Mouse (Mus musculus) liver, embryonic 11.5 days (tissue): Measurements from ENCODE around the gene Olfr559. TPM values are rescaled to one million over a fixed set of nuclear protein-coding genes. Genes with fewer than 3 reads are reported as not detected.

ENCODE experiments used
- ATAC-seq: fragments of 200-750 bp; cut with Nextera tagmentation; replicated peaks from 2 replicates; pipeline ENCODE4 v1.8.0; 2017; ENCODE audit warnings: moderate number of reproducible peaks, mild to moderate bottlenecking, moderate TSS enrichment, moderate library complexity; ENCODE audit not compliant: low FRiP score
- DNase-seq: peaks from one replicate; pipeline ENCODE4 v3.0.0-alpha.2; 2017; ENCODE audit warnings: low spot score
- H3K27ac ChIP-seq: fragments of 300-500 bp; sonication (generic); 2 replicates; pipeline ENCODE4 v1.5.1; 2014; ENCODE audit warnings: mild to moderate bottlenecking, low read depth, low read length, control low read depth
- H3K27me3 ChIP-seq: fragments of 300-500 bp; sonication (generic); replicated peaks from 2 replicates; pipeline ENCODE4 v1.6.1; 2014; ENCODE audit warnings: low read length, mixed read lengths; ENCODE audit not compliant: control insufficient read depth, insufficient read depth
- H3K36me3 ChIP-seq: fragments of 300-500 bp; sonication (generic); 2 replicates; pipeline ENCODE4 v1.6.1; 2014; ENCODE audit warnings: mild to moderate bottlenecking, low read length, moderate library complexity, mixed read lengths; ENCODE audit not compliant: control insufficient read depth, insufficient read depth
- H3K4me1 ChIP-seq: fragments of 300-500 bp; sonication (generic); replicated peaks from 2 replicates; pipeline ENCODE4 v1.6.1; 2014; ENCODE audit warnings: low read length, mixed read lengths; ENCODE audit not compliant: control insufficient read depth, insufficient read depth
- H3K4me2 ChIP-seq: fragments of 300-500 bp; sonication (generic); 2 replicates; pipeline ENCODE4 v1.6.1; 2014; ENCODE audit warnings: mild to moderate bottlenecking, control low read depth, moderate library complexity
- H3K4me3 ChIP-seq: fragments of 300-500 bp; sonication (generic); 2 replicates; pipeline ENCODE4 v1.5.1; 2014; ENCODE audit warnings: low read depth, low read length, control low read depth
- H3K9ac ChIP-seq: fragments of 300-500 bp; sonication (generic); 2 replicates; pipeline ENCODE4 v1.6.1; 2014; ENCODE audit warnings: low read depth, low read length, control low read depth
- H3K9me3 ChIP-seq: fragments of 300-500 bp; sonication (generic); 2 replicates; pipeline ENCODE4 v1.6.1; 2016; ENCODE audit warnings: low read length, inconsistent platforms, mixed read lengths; ENCODE audit not compliant: control insufficient read depth
- WGBS: fragments of 180-500 bp; shearing (Covaris S2); extraction: QIAGEN DNeasy Blood & Tissue Kit; methylation state at CpG from one replicate; pipeline ENCODE4 v1.1.7; 2014; 5-methylcytosine and 5-hydroxymethylcytosine counted together
- polyA plus RNA-seq: library from polyadenylated mRNA; unstranded; fragments of >200 nt; fragmentation: Nextera tagmentation; extraction: Ambion mirVana; gene quantifications from 2 replicates; pipeline ENCODE4 v1.2.1, GENCODE M21; 2014

The Olfr559 gene
- polyA plus RNA-seq, 1 experiment from 2014 or later, result not detected

- ATAC-seq (0 out of 2 replicates have a peak, but pooled peaks have one; percentile 7), DNase-seq (no peak)
- H3K4me2 ChIP-seq, result no peak within 1 kb of the TSS
- H3K9me3 ChIP-seq, result no peaks in the 10 kb centered on the region
- no peaks in the 10 kb centered on the region for H3K36me3 ChIP-seq
- H3K4me1 ChIP-seq, result no peaks in the 10 kb centered on the region
- H3K9ac ChIP-seq, result no peak within 1 kb of the TSS
- no peak within 1 kb of the TSS for H3K4me3 ChIP-seq
- no peaks in the 10 kb centered on the region for H3K27me3 ChIP-seq
- H3K27ac ChIP-seq, result no peak within 1 kb of the TSS
- 71% methylated on average over 5 of the region's 5 CpGs for whole genome bisulfite sequencing
These were observed 31.7 kb downstream of the Olfr559 start, which contains the start of gene Olfr557 for GRCm38 (mm10) chr7:102695358-102696125. Olfr557 (plus strand) TSS chr7:102695910.

- under 1% methylated on average over 39 of the region's 40 CpGs for WGBS
- peak; percentile 82 for DNase-seq
These were observed 40.3 kb downstream of the Olfr559 start, which contains the start of gene Trim68 for GRCm38 (mm10) chr7:102686944-102687501. Trim68 (minus strand) TSS chr7:102687327.

GRCm38 (mm10) chr7:102681916-102682315 is 45.4 kb downstream of the Olfr559 start:
- no peaks in the 10 kb centered on the region for H3K27me3 ChIP-seq
- no peak overlapping the region for H3K4me3 ChIP-seq
- H3K36me3 ChIP-seq, result no peaks in the 10 kb centered on the region
- no peak for DNase-seq
- H3K27ac ChIP-seq, result no peak overlapping the region
- ATAC-seq, result no peak
- no peak overlapping the region for H3K4me2 ChIP-seq
- no peaks in the 10 kb centered on the region for H3K9me3 ChIP-seq
- H3K9ac ChIP-seq, result no peak overlapping the region
- no peaks in the 10 kb centered on the region for H3K4me1 ChIP-seq
- WGBS, result 79% methylated on average over 1 of the region's 1 CpGs

More at GRCm38 (mm10) chr7:102686944-102687501, 40.3 kb downstream of the Olfr559 start, which contains the start of gene Trim68:
- no peak within 1 kb of the TSS for H3K27ac ChIP-seq
- no peaks in the 10 kb centered on the region for H3K4me1 ChIP-seq
- H3K9ac ChIP-seq, result peak within 1 kb of the TSS; percentile 71
- ATAC-seq, result peak; percentile 99
- H3K9me3 ChIP-seq, result no peaks in the 10 kb centered on the region
- H3K4me3 ChIP-seq, result peak within 1 kb of the TSS; percentile 63
- H3K27me3 ChIP-seq, result no peaks in the 10 kb centered on the region
- H3K36me3 ChIP-seq, result no peaks in the 10 kb centered on the region
- H3K4me2 ChIP-seq, result peak within 1 kb of the TSS; percentile 80

GRCm38 (mm10) chr7:102676225-102676624 is 51.1 kb downstream of the Olfr559 start:
- Histone ChIP-seq H3K27ac (no peak overlapping the region), H3K36me3 (no peaks in the 10 kb centered on the region), H3K4me2 (no peak overlapping the region), H3K4me3 (no peak overlapping the region), H3K4me1 (no peaks in the 10 kb centered on the region), H3K9me3 (no peaks in the 10 kb centered on the region), H3K9ac (no peak overlapping the region), H3K27me3 (no peaks in the 10 kb centered on the region)
- no peak for ATAC-seq
- 83% methylated on average over 2 of the region's 2 CpGs for WGBS
- no peak for DNase-seq

Other genes with a start within 250 kb of the Olfr559 start
- 0.40 and 0.47 TPM in 2 replicates for gene Olfr543, start 245.8 kb downstream of the Olfr559 start, polyA plus RNA-seq
- 0.05 and 0.12 TPM in 2 replicates for gene Olfr544, start 239.2 kb downstream of the Olfr559 start, polyA plus RNA-seq
- gene Olfr545, start 227.9 kb downstream of the Olfr559 start, polyA plus RNA-seq, result 0.04 and 0.10 TPM in 2 replicates
- gene Olfr547, start 192.7 kb downstream of the Olfr559 start, polyA plus RNA-seq, result not detected in 2 replicates
- gene Olfr548-ps1, start 186.6 kb downstream of the Olfr559 start, polyA plus RNA-seq, result not detected in 2 replicates
- not detected in 2 replicates for gene Olfr549, start 177.6 kb downstream of the Olfr559 start, polyA plus RNA-seq
- gene Trim21, start 162.0 kb downstream of the Olfr559 start, polyA plus RNA-seq, result 0.88 and 1.3 TPM in 2 replicates
- gene Olfr550, start 156.0 kb downstream of the Olfr559 start, polyA plus RNA-seq, result not detected in 2 replicates
- not detected in 2 replicates for gene Olfr551, start 135.6 kb downstream of the Olfr559 start, polyA plus RNA-seq
- gene Olfr552, start 129.7 kb downstream of the Olfr559 start, polyA plus RNA-seq, result not detected in 2 replicates
- gene Olfr553, start 109.3 kb downstream of the Olfr559 start, polyA plus RNA-seq, result not detected in 2 replicates
- gene Olfr554, start 89.1 kb downstream of the Olfr559 start, polyA plus RNA-seq, result not detected in 2 replicates
- not detected in 2 replicates for gene Olfr555, start 68.7 kb downstream of the Olfr559 start, polyA plus RNA-seq
- gene Olfr556, start 62.6 kb downstream of the Olfr559 start, polyA plus RNA-seq, result not detected in 2 replicates
- 5.1 and 6.8 TPM in 2 replicates for gene Trim68, start 40.2 kb downstream of the Olfr559 start, polyA plus RNA-seq
- gene Olfr557, start 31.6 kb downstream of the Olfr559 start, polyA plus RNA-seq, result not detected in 2 replicates
- not detected in 2 replicates for gene Olfr558, start 25.3 kb downstream of the Olfr559 start, polyA plus RNA-seq
- not detected in 2 replicates for gene Olfr33, start 8.4 kb downstream of the Olfr559 start, polyA plus RNA-seq
- gene Olfr560, start 31.9 kb upstream of the Olfr559 start, polyA plus RNA-seq, result not detected in 2 replicates
- gene Olfr78, start 32.0 kb upstream of the Olfr559 start, polyA plus RNA-seq, result not detected in 2 replicates
- not detected in 2 replicates for gene Olfr561, start 43.7 kb upstream of the Olfr559 start, polyA plus RNA-seq
- not detected in 2 replicates for gene Olfr564, start 76.0 kb upstream of the Olfr559 start, polyA plus RNA-seq
- gene Olfr566, start 131.3 kb upstream of the Olfr559 start, polyA plus RNA-seq, result not detected in 2 replicates
- gene Olfr568, start 149.6 kb upstream of the Olfr559 start, polyA plus RNA-seq, result not detected in 2 replicates
- not detected in 2 replicates for gene Olfr569, start 163.4 kb upstream of the Olfr559 start, polyA plus RNA-seq
- not detected in 2 replicates for gene Olfr570, start 167.1 kb upstream of the Olfr559 start, polyA plus RNA-seq
- gene Olfr571, start 190.0 kb upstream of the Olfr559 start, polyA plus RNA-seq, result not detected in 2 replicates
- gene Olfr572, start 196.9 kb upstream of the Olfr559 start, polyA plus RNA-seq, result not detected in 2 replicates
- gene Olfr573-ps1, start 215.1 kb upstream of the Olfr559 start, polyA plus RNA-seq, result not detected in 2 replicates
- gene Olfr574, start 221.0 kb upstream of the Olfr559 start, polyA plus RNA-seq, result not detected in 2 replicates
- gene Olfr575, start 231.3 kb upstream of the Olfr559 start, polyA plus RNA-seq, result not detected in 2 replicates
- gene Olfr576, start 235.2 kb upstream of the Olfr559 start, polyA plus RNA-seq, result not detected in 2 replicates
- gene Olfr577, start 248.5 kb upstream of the Olfr559 start, polyA plus RNA-seq, result not detected in 2 replicates